ENCODE assay signal across 11 mouse cellular contexts in the genomic region with DNA sequence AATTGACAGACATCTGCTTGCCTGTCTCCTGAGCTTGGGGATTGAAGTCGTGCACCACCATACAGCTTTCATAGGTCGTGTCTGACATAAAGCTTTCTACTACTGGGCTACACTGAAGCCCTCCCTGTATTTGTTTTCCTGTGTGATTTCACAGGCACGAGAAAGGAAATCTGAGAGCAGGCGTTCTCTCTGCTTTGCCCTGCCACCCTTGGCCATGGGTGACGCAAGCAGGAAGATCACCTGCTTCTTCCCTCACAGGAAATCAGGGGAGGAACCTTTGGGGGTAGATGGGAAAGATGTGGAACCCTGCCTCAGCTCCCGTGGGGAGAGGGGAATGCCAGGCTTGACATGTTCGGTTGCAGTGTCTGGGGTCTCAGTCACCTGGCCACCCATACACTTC. TPM values are rescaled to one million over a fixed set of nuclear protein-coding genes. Genes with fewer than 3 reads are reported as not detected.
DNase-seq lines count a peak whose midpoint lies in the region; ATAC-seq and TF ChIP-seq lines count a peak whose summit lies in the region.
"Had no signal": no experiment of that assay in that cellular context is flagged by ENCODE, and none has a peak within 500 bp of the region (broad histone marks: within the 10 kb centered on the region; RNA-seq: fewer than 3 reads in every experiment).

No protein-coding gene starts in this region.

- DNase-seq in kidney, adult 8-10 months, result no peak
- DNase-seq in limb, embryonic 14.5 days (ENCODE audit: low spot score), result no peak
- DNase-seq in cerebellum, adult 18-20 months, result no peak
- no peak for DNase-seq in spleen, adult 18-20 months
- DNase-seq: liver had no signal

- no peaks in the 10 kb centered on the region for H3K9me3 ChIP-seq in kidney, embryonic 16.5 days (ENCODE audit: low read length)
- H3K9me3 ChIP-seq in E14TG2a.4 (ENCODE audit: low read length) (peaks cover 7% of the 10 kb centered on the region), ES-Bruce4 (replicated peaks; ENCODE audit: control insufficient read depth, insufficient read depth, low read length, poor library complexity, severe bottlenecking) (no peaks in the 10 kb centered on the region)
- H3K9me3 ChIP-seq in limb, embryonic 14.5 days (ENCODE audit: control insufficient read depth, low read length), result no peaks in the 10 kb centered on the region
- H3K9me3 ChIP-seq: heart, embryonic 10.5 days; hindbrain, embryonic 12.5 days had no signal

- WGBS in kidney, embryonic 16.5 days, result 36% methylated on average over 7 of the region's 7 CpGs
- WGBS in limb, embryonic 14.5 days, result 24% methylated on average over 7 of the region's 7 CpGs

- H3K4me1 ChIP-seq in kidney, embryonic 16.5 days (ENCODE audit: insufficient read depth, low read length), result peaks cover 17% of the 10 kb centered on the region
- H3K4me1 ChIP-seq in E14TG2a.4 (replicated peaks; ENCODE audit: low read depth, low read length), result peaks cover 88% of the 10 kb centered on the region
- H3K4me1 ChIP-seq in ES-Bruce4 (ENCODE audit: control insufficient read depth, insufficient read depth, low read length), result no peaks in the 10 kb centered on the region
- H3K4me1 ChIP-seq in limb, embryonic 14.5 days (ENCODE audit: control insufficient read depth, insufficient read depth, low read length), result peaks cover 19% of the 10 kb centered on the region
- H3K4me1 ChIP-seq: hindbrain, embryonic 12.5 days had no signal

- no peaks in the 10 kb centered on the region for H3K36me3 ChIP-seq in kidney, embryonic 16.5 days (ENCODE audit: insufficient read depth, low read length)
- H3K36me3 ChIP-seq in E14TG2a.4 (ENCODE audit: insufficient read depth, low read length) (peaks cover 48% of the 10 kb centered on the region), ES-Bruce4 (ENCODE audit: control insufficient read depth, insufficient read depth, low read length, poor library complexity, severe bottlenecking) (peaks cover 33% of the 10 kb centered on the region)
- H3K36me3 ChIP-seq in limb, embryonic 14.5 days (ENCODE audit: control insufficient read depth, insufficient read depth, low read length), result no peaks in the 10 kb centered on the region
- H3K36me3 ChIP-seq: heart, embryonic 10.5 days; hindbrain, embryonic 12.5 days had no signal

- no peak for TF ChIP-seq POLR2A in ES-Bruce4 (IDR thresholded peaks at IDR 0.05; ENCODE audit: insufficient read depth, low read length)
- TF ChIP-seq POLR2A in limb, embryonic 14.5 days (IDR thresholded peaks at IDR 0.05; ENCODE audit: borderline replicate concordance, extremely low read depth, insufficient read depth, insufficient read length), result no peak

- no peak overlapping the region for H3K9ac ChIP-seq in kidney, embryonic 16.5 days (replicated peaks; ENCODE audit: low read length)
- H3K9ac ChIP-seq in ES-Bruce4 (ENCODE audit: low read depth, poor library complexity, severe bottlenecking), result no peak overlapping the region
- no peak overlapping the region for H3K9ac ChIP-seq in limb, embryonic 14.5 days (ENCODE audit: low read depth, low read length, severe bottlenecking)
- H3K9ac ChIP-seq: hindbrain, embryonic 12.5 days had no signal

- ATAC-seq in kidney, embryonic 16.5 days (ENCODE audit: low FRiP score, low TSS enrichment), result no peak
- 0 out of 2 replicates have a peak, but pooled peaks have one; percentile 2 for ATAC-seq in limb, embryonic 14.5 days (ENCODE audit: low FRiP score, low read depth)

- peak overlapping the region; percentile 32; the same call in 1 of the 2 replicates for H3K27ac ChIP-seq in kidney, embryonic 16.5 days (ENCODE audit: low read length)
- H3K27ac ChIP-seq in ES-Bruce4 (ENCODE audit: insufficient read depth, low read length), result peak overlapping the region; percentile 41
- H3K27ac ChIP-seq in limb, embryonic 14.5 days (replicated peaks; ENCODE audit: low read depth, low read length), result peak overlapping the region; percentile 53
- H3K27ac ChIP-seq: heart, embryonic 10.5 days; hindbrain, embryonic 12.5 days had no signal

- no peak for TF ChIP-seq EP300 in ES-Bruce4 (IDR thresholded peaks at IDR 0.05; ENCODE audit: insufficient read depth, low read depth, low read length)

- no peak overlapping the region for H3K4me3 ChIP-seq in kidney, embryonic 16.5 days (ENCODE audit: low read length)
- H3K4me3 ChIP-seq in E14TG2a.4 (replicated peaks; ENCODE audit: low read length) (peak overlapping the region; percentile 37), ES-Bruce4 (ENCODE audit: low read depth, low read length) (no peak overlapping the region)
- H3K4me3 ChIP-seq in limb, embryonic 14.5 days (replicated peaks; ENCODE audit: low read length), result no peak overlapping the region
- H3K4me3 ChIP-seq: heart, embryonic 10.5 days; hindbrain, embryonic 12.5 days had no signal

- H3K27me3 ChIP-seq in kidney, embryonic 16.5 days (ENCODE audit: insufficient read depth, low read length), result no peaks in the 10 kb centered on the region
- H3K27me3 ChIP-seq in E14TG2a.4 (ENCODE audit: insufficient read depth, low read length) (no peaks in the 10 kb centered on the region), ES-Bruce4 (ENCODE audit: control insufficient read depth, insufficient read depth, low read length, poor library complexity, severe bottlenecking) (no peaks in the 10 kb centered on the region)
- H3K27me3 ChIP-seq in limb, embryonic 14.5 days (ENCODE audit: control insufficient read depth, insufficient read depth, low read length), result no peaks in the 10 kb centered on the region
- H3K27me3 ChIP-seq: CH12.LX; hindbrain, embryonic 12.5 days had no signal

- TF ChIP-seq CTCF in E14TG2a.4 (conservative IDR thresholded peaks at IDR 0.05; ENCODE audit: low read length), result no peak
- TF ChIP-seq CTCF in ES-Bruce4 (IDR thresholded peaks at IDR 0.05; ENCODE audit: low read depth, low read length), result no peak

- H3K4me2 ChIP-seq in kidney, embryonic 16.5 days (replicated peaks; ENCODE audit: low read depth, low read length), result no peak overlapping the region
- H3K4me2 ChIP-seq in limb, embryonic 14.5 days (replicated peaks; ENCODE audit: low read depth, low read length, severe bottlenecking), result peak overlapping the region; percentile 16
- H3K4me2 ChIP-seq: hindbrain, embryonic 12.5 days had no signal

RNA-seq across cellular contexts. Expression of gene D930048N14Rik, which starts 7.5 kb away (rescaled TPM):
- polyA plus RNA-seq in kidney, embryonic 16.5 days (2015; fragmentation: Nextera tagmentation; extraction: Ambion mirVana), result 4.0 and 4.5 TPM in 2 replicates
- polyA plus RNA-seq in ES-Bruce4 (2011; ENCODE audit: insufficient read depth, insufficient read length, low read depth, missing spikeins), result 10.1 and 10.6 TPM in 2 replicates
- polyA plus RNA-seq in limb, embryonic 14.5 days (2012; rRNA removed), result 13.0 and 15.0 TPM in 2 replicates
- polyA plus RNA-seq in limb, embryonic 14.5 days (2014; fragmentation: Nextera tagmentation; extraction: Ambion mirVana), result 4.2 and 4.5 TPM in 2 replicates

RNA-seq across cellular contexts. Expression of gene N4bp3, which starts 7.6 kb away (rescaled TPM):
- 30.9 and 34.1 TPM in 2 replicates for polyA plus RNA-seq in kidney, embryonic 16.5 days (2015; fragmentation: Nextera tagmentation; extraction: Ambion mirVana)
- polyA plus RNA-seq in ES-Bruce4 (2011; ENCODE audit: insufficient read depth, insufficient read length, low read depth, missing spikeins), result 18.5 and 19.9 TPM in 2 replicates
- 22.9 and 27.2 TPM in 2 replicates for polyA plus RNA-seq in limb, embryonic 14.5 days (2012; rRNA removed)
- polyA plus RNA-seq in limb, embryonic 14.5 days (2014; fragmentation: Nextera tagmentation; extraction: Ambion mirVana), result 28.4 and 33.1 TPM in 2 replicates

RNA-seq across cellular contexts. Expression of gene Rmnd5b, which starts 22.6 kb away (rescaled TPM):
- 48.9 and 51.9 TPM in 2 replicates for polyA plus RNA-seq in kidney, embryonic 16.5 days (2015; fragmentation: Nextera tagmentation; extraction: Ambion mirVana)
- 17.9 and 20.2 TPM in 2 replicates for polyA plus RNA-seq in ES-Bruce4 (2011; ENCODE audit: insufficient read depth, insufficient read length, low read depth, missing spikeins)
- polyA plus RNA-seq in limb, embryonic 14.5 days (2012; rRNA removed), result 49.3 and 57.9 TPM in 2 replicates
- polyA plus RNA-seq in limb, embryonic 14.5 days (2014; fragmentation: Nextera tagmentation; extraction: Ambion mirVana), result 57.4 and 59.7 TPM in 2 replicates

RNA-seq across cellular contexts. Expression of gene 0610009B22Rik, which starts 30.4 kb away (rescaled TPM):
- 105 and 107 TPM in 2 replicates for polyA plus RNA-seq in kidney, embryonic 16.5 days (2015; fragmentation: Nextera tagmentation; extraction: Ambion mirVana)
- polyA plus RNA-seq in ES-Bruce4 (2011; ENCODE audit: insufficient read depth, insufficient read length, low read depth, missing spikeins), result 37.9 and 45.7 TPM in 2 replicates
- polyA plus RNA-seq in limb, embryonic 14.5 days (2012; rRNA removed), result 39.4 and 46.7 TPM in 2 replicates
- polyA plus RNA-seq in limb, embryonic 14.5 days (2014; fragmentation: Nextera tagmentation; extraction: Ambion mirVana), result 74.6 and 81.9 TPM in 2 replicates

RNA-seq across cellular contexts. Expression of gene Nhp2, which starts 38.8 kb away (rescaled TPM):
- polyA plus RNA-seq in kidney, embryonic 16.5 days (2015; fragmentation: Nextera tagmentation; extraction: Ambion mirVana), result 156 and 158 TPM in 2 replicates
- polyA plus RNA-seq in ES-Bruce4 (2011; ENCODE audit: insufficient read depth, insufficient read length, low read depth, missing spikeins), result 202 and 205 TPM in 2 replicates
- 77.9 and 89.0 TPM in 2 replicates for polyA plus RNA-seq in limb, embryonic 14.5 days (2012; rRNA removed)
- polyA plus RNA-seq in limb, embryonic 14.5 days (2014; fragmentation: Nextera tagmentation; extraction: Ambion mirVana), result 165 and 176 TPM in 2 replicates
